Mouse (Mus musculus) bone marrow, adult 2 months (tissue): ENCODE measurements around the gene Hcst. TPM values are rescaled to one million over a fixed set of nuclear protein-coding genes. Genes with fewer than 3 reads are reported as not detected.

Source experiments
- H3K27ac ChIP-seq: fragments of 200-500 bp; 2 replicates; pipeline ENCODE4 v1.5.1; 2012; ENCODE audit warnings: low read depth, mild to moderate bottlenecking, control low read depth, inconsistent platforms, low read length; ENCODE audit not compliant: control insufficient read depth, poor library complexity, insufficient read depth
- H3K4me1 ChIP-seq: fragments of 200-500 bp; 2 replicates; pipeline ENCODE4 v1.6.1; 2011; ENCODE audit warnings: low read length; ENCODE audit not compliant: control insufficient read depth, insufficient read depth
- H3K4me3 ChIP-seq: fragments of 200-500 bp; replicated peaks from 2 replicates; pipeline ENCODE3; 2011; ENCODE audit warnings: mild to moderate bottlenecking, low read depth, low read length, control low read depth; ENCODE audit not compliant: control insufficient read depth
- CTCF ChIP-seq: fragments of 200-500 bp; IDR thresholded peaks from 2 replicates; pipeline ENCODE4 v1.5.1; 2011; ENCODE audit warnings: low read length, control low read depth; ENCODE audit not compliant: control insufficient read depth, insufficient read depth
- POLR2A ChIP-seq: fragments of 200-500 bp; IDR thresholded peaks from 2 replicates; pipeline ENCODE4 v1.6.1; 2011; ENCODE audit warnings: low read depth, mild to moderate bottlenecking, control low read depth, low read length, borderline replicate concordance; ENCODE audit not compliant: control insufficient read depth
- WGBS: fragments of 180-500 bp; shearing (Covaris S2); methylation state at CpG from one replicate; pipeline ENCODE4 v1.1.7; 2018; 5-methylcytosine and 5-hydroxymethylcytosine counted together
- polyA plus RNA-seq: library from polyadenylated mRNA; stranded (reverse); fragments of >200 nt; gene quantifications from 2 replicates; pipeline ENCODE4 v1.2.4, GENCODE M21; 2011; ENCODE audit warnings: low replicate concordance; ENCODE audit not compliant: missing spikeins, insufficient read depth, insufficient read length

Hcst gene
- polyA plus RNA-seq, 1 experiment, result 107 TPM

DNA sequence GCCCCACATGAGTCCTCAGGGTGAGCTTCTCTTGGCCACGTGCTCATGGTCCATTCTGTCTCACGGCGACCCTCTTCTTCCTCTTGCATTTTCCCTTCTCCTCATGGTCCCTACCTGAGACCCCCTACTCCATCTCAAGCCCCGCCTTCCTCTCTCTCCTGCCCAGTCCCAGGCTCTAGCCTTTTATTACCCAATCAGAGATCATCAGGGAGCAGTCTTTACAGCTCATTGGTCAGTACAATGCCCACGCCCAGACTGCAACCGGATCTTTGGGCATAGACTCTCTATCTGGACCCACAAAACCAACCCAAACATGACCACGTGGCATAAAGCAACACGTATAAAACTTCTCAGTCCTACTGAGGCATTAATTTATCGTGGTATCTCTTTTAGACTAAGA is 35.5 kb downstream of the Hcst start:
- H3K27ac ChIP-seq, result no peak overlapping the region
- WGBS, result 77% methylated on average over 9 of the region's 9 CpGs
- no peak overlapping the region for H3K4me3 ChIP-seq

DNA sequence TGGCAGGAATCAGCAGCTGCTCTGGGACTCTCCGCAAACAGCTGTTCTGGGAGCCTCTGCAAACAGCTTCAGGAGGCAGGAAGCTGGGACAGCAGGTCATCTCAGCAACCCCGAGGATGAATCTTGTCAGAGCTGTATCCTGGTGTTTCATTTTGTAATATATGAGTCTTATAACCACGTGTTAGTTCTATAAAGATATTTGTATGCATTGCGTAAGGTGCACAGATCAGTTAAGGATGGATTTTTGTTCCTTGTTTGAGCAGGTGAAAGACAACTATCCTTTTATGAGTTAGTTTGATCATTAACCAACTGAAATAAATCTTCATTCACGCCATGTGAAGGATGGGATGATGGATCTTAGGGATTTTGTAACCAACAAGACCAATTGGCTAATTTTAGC is 39.6 kb downstream of the Hcst start:
- WGBS, result 49% methylated on average over 5 of the region's 5 CpGs
- no peak for TF ChIP-seq CTCF
- TF ChIP-seq POLR2A, result no peak
- no peak overlapping the region for H3K27ac ChIP-seq

More for the DNA sequence above, 35.5 kb downstream of the Hcst start:
- no peaks in the 10 kb centered on the region for H3K4me1 ChIP-seq
- TF ChIP-seq CTCF (no peak), POLR2A (no peak)

DNA sequence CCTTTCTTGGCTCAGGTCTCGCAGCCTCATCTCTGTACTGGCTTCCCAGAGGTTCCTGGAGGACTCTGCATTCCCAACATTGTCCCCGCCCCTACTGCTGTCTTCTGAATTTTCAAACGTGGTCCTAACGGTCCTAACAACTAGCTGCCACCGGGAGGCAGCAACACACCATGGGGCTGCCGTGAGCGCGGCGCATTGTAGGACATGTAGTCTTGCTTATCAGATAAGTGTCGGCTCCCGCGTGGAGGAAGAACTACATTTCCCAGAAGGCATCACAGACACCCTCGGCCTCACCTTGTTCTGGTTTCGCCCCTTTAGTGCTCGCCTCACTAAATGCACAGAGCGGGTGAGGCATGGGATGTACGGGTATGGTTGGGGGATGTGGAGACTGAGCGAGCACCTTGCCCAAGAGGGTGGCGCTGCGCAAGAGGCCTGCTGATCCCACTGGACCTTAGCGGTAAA is 46.1 kb downstream of the Hcst start:
- H3K27ac ChIP-seq, result no peak overlapping the region
- under 1% methylated on average over 21 of the region's 21 CpGs for WGBS
- peak overlapping the region; percentile 67 for H3K4me3 ChIP-seq
- TF ChIP-seq CTCF (peak; percentile 99), POLR2A (peak; percentile 24; the same call in 1 of the 2 replicates)
- H3K4me1 ChIP-seq, result no peaks in the 10 kb centered on the region

More for the DNA sequence above, 39.6 kb downstream of the Hcst start:
- H3K4me1 ChIP-seq, result no peaks in the 10 kb centered on the region
- no peak overlapping the region for H3K4me3 ChIP-seq

Other genes with a start within 250 kb of the Hcst start
- gene Cox7a1, start 235.7 kb downstream of the Hcst start, polyA plus RNA-seq, result 6.8 TPM in 1 of 2 replicates, not detected in the other
- gene Capns1, start 221.0 kb downstream of the Hcst start, polyA plus RNA-seq, result 120 and 171 TPM in 2 replicates
- gene Polr2i, start 187.9 kb downstream of the Hcst start, polyA plus RNA-seq, result 41.5 and 50.8 TPM in 2 replicates
- gene Tbcb, start 187.6 kb downstream of the Hcst start, polyA plus RNA-seq, result 24.0 and 67.8 TPM in 2 replicates
- gene Ovol3, start 184.1 kb downstream of the Hcst start, polyA plus RNA-seq, result not detected in 2 replicates
- gene Thap8, start 139.8 kb downstream of the Hcst start, polyA plus RNA-seq, result not detected in 2 replicates
- gene Wdr62, start 139.4 kb downstream of the Hcst start, polyA plus RNA-seq, result 33.7 and 45.3 TPM in 2 replicates
- gene Clip3, start 128.1 kb downstream of the Hcst start, polyA plus RNA-seq, result 3.2 and 3.5 TPM in 2 replicates
- gene Alkbh6, start 111.1 kb downstream of the Hcst start, polyA plus RNA-seq, result 11.7 and 23.3 TPM in 2 replicates
- 1.3 and 8.9 TPM in 2 replicates for gene Syne4, start 105.0 kb downstream of the Hcst start, polyA plus RNA-seq
- 0.56 TPM in 1 of 2 replicates, not detected in the other for gene E130208F15Rik, start 98.1 kb downstream of the Hcst start, polyA plus RNA-seq
- 6.3 and 10.1 TPM in 2 replicates for gene Sdhaf1, start 96.0 kb downstream of the Hcst start, polyA plus RNA-seq
- gene Lrfn3, start 57.1 kb downstream of the Hcst start, polyA plus RNA-seq, result 0.45 and 0.70 TPM in 2 replicates
- gene Tyrobp, start 6.1 kb downstream of the Hcst start, polyA plus RNA-seq, result 164 and 433 TPM in 2 replicates
- gene Nfkbid, start 1.9 kb upstream of the Hcst start, polyA plus RNA-seq, result 12.3 and 34.2 TPM in 2 replicates
- 6.2 TPM in 1 of 2 replicates, not detected in the other for gene Aplp1, start 25.7 kb upstream of the Hcst start, polyA plus RNA-seq
- 0.25 and 4.8 TPM in 2 replicates for gene Kirrel2, start 37.8 kb upstream of the Hcst start, polyA plus RNA-seq
- gene Nphs1, start 38.5 kb upstream of the Hcst start, polyA plus RNA-seq, result 1.5 TPM in 1 of 2 replicates, not detected in the other
- gene Prodh2, start 73.8 kb upstream of the Hcst start, polyA plus RNA-seq, result 1.9 and 3.1 TPM in 2 replicates
- 45.1 and 61.6 TPM in 2 replicates for gene Arhgap33, start 115.2 kb upstream of the Hcst start, polyA plus RNA-seq
- gene Hspb6, start 132.3 kb upstream of the Hcst start, polyA plus RNA-seq, result 13.1 and 19.0 TPM in 2 replicates
- gene Proser3, start 132.4 kb upstream of the Hcst start, polyA plus RNA-seq, result 4.2 and 12.8 TPM in 2 replicates
- 22.2 and 47.7 TPM in 2 replicates for gene Lin37, start 140.0 kb upstream of the Hcst start, polyA plus RNA-seq
- 28.8 and 71.1 TPM in 2 replicates for gene U2af1l4, start 143.4 kb upstream of the Hcst start, polyA plus RNA-seq
- 7.6 and 11.0 TPM in 2 replicates for gene Gm49396, start 143.5 kb upstream of the Hcst start, polyA plus RNA-seq
- gene Psenen, start 143.8 kb upstream of the Hcst start, polyA plus RNA-seq, result 50.7 and 98.9 TPM in 2 replicates
- gene Igflr1, start 145.6 kb upstream of the Hcst start, polyA plus RNA-seq, result 11.3 and 15.7 TPM in 2 replicates
- gene Kmt2b, start 168.9 kb upstream of the Hcst start, polyA plus RNA-seq, result 35.5 and 102 TPM in 2 replicates
- 3.1 TPM in 1 of 2 replicates, not detected in the other for gene Zbtb32, start 179.1 kb upstream of the Hcst start, polyA plus RNA-seq
- gene Upk1a, start 193.0 kb upstream of the Hcst start, polyA plus RNA-seq, result 1.4 TPM in 1 of 2 replicates, not detected in the other
- gene Cox6b1, start 206.3 kb upstream of the Hcst start, polyA plus RNA-seq, result 443 and 613 TPM in 2 replicates
- gene Etv2, start 216.0 kb upstream of the Hcst start, polyA plus RNA-seq, result not detected in 2 replicates
- gene Rbm42, start 230.5 kb upstream of the Hcst start, polyA plus RNA-seq, result 24.9 and 25.2 TPM in 2 replicates
- 19.5 and 32.1 TPM in 2 replicates for gene Haus5, start 245.1 kb upstream of the Hcst start, polyA plus RNA-seq